8 mouse cellular contexts compared by ENCODE assay signal in the genomic region with DNA sequence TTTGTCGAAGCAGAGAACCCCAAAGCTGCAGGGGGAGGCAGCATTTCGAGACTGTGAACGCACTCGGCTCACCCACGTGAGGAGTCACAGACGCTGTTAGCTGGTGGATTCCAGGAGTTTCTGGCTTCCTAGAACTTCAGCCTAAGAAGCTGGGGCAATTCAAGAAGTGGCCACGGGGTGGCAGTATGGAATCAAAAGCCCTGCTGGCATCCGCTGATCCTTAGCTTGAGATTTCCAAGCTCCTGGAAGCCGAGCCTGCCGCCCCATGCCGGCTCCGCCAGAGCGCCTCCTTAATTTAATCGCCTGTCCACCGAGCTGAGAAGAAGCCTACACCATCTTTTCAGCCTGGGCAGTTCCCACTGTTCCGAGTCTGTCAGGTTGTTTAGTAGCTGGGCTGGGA.
A peak's percentile ranks its signal among the peaks of the same experiment; 100 is the strongest.
DNase-seq lines count a peak whose midpoint lies in the region; ATAC-seq and TF ChIP-seq lines count a peak whose summit lies in the region.

No protein-coding gene starts in this region.

- no peak overlapping the region for H3K9ac ChIP-seq in forebrain, embryonic 16.5 days (replicated peaks; ENCODE audit: low read depth, low read length)
- H3K9ac ChIP-seq in lung, embryonic 14.5 days: no peak overlapping the region

- H3K4me2 ChIP-seq in forebrain, embryonic 16.5 days (ENCODE audit: low read length): peak overlapping the region; percentile 39
- peak overlapping the region; percentile 32; the same call in 1 of the 2 replicates for H3K4me2 ChIP-seq in lung, embryonic 14.5 days

- intact Hi-C loops in heart, postnatal 25 days (cut with DNase I): loop anchor here (2.0 to 5.0 kb wide), 3 partner anchors 37 to 440 kb away; partner anchors contain the start of gene Afmid

- no peaks in the 10 kb centered on the region for H3K36me3 ChIP-seq in G1E (replicated peaks)
- H3K36me3 ChIP-seq in forebrain, embryonic 16.5 days (ENCODE audit: control insufficient read depth, insufficient read depth): no peaks in the 10 kb centered on the region
- H3K36me3 ChIP-seq in lung, embryonic 14.5 days (ENCODE audit: insufficient read depth): no peaks in the 10 kb centered on the region

- H3K4me3 ChIP-seq in G1E (ENCODE audit: low read depth, low read length): no peak overlapping the region
- 0 out of 2 replicates have a peak overlapping the region, but pooled peaks have one; percentile 17 for H3K4me3 ChIP-seq in forebrain, embryonic 16.5 days (replicated peaks; ENCODE audit: low read length)
- H3K4me3 ChIP-seq in lung, embryonic 14.5 days (ENCODE audit: low read depth, low read length): no peak overlapping the region
- H3K4me3 ChIP-seq in olfactory bulb, adult 2 months (ENCODE audit: insufficient read depth, low read depth, low read length): no peak overlapping the region

- no peak for ATAC-seq in G1E (ENCODE audit: extremely low read depth, insufficient number of reproducible peaks, low FRiP score, poor library complexity, severe bottlenecking)
- ATAC-seq in forebrain, embryonic 16.5 days: peak; percentile 83
- peak; percentile 50 for ATAC-seq in lung, embryonic 14.5 days (ENCODE audit: insufficient read depth)

- no peaks in the 10 kb centered on the region for H3K9me3 ChIP-seq in G1E (replicated peaks)
- H3K9me3 ChIP-seq in forebrain, embryonic 16.5 days (ENCODE audit: control insufficient read depth, low read length): no peaks in the 10 kb centered on the region
- H3K9me3 ChIP-seq in lung, embryonic 14.5 days (ENCODE audit: low read depth, low read length): no peaks in the 10 kb centered on the region

- no peak overlapping the region for H3K27ac ChIP-seq in forebrain, embryonic 16.5 days (ENCODE audit: low read length)
- H3K27ac ChIP-seq in lung, embryonic 14.5 days (ENCODE audit: low read depth): no peak overlapping the region
- no peak overlapping the region for H3K27ac ChIP-seq in olfactory bulb, adult 2 months (ENCODE audit: insufficient read depth, low read depth, low read length)

- TF ChIP-seq CTCF in G1E (IDR thresholded peaks at IDR 0.05; ENCODE audit: low read depth, low read length): peak; percentile 51
- peak; percentile 91 for TF ChIP-seq CTCF in lung, embryonic 14.5 days (IDR thresholded peaks at IDR 0.05; ENCODE audit: low read depth)
- TF ChIP-seq CTCF in olfactory bulb, adult 2 months (IDR thresholded peaks at IDR 0.05; ENCODE audit: insufficient read depth, low read depth, low read length): peak; percentile 63

- H3K27me3 ChIP-seq in G1E (ENCODE audit: insufficient read depth, low read length): peaks cover 51% of the 10 kb centered on the region
- H3K27me3 ChIP-seq in forebrain, embryonic 16.5 days (replicated peaks; ENCODE audit: control insufficient read depth, insufficient read depth, low read length): peaks cover 2% of the 10 kb centered on the region; the same call in 1 of the 2 replicates
- H3K27me3 ChIP-seq in lung, embryonic 14.5 days (ENCODE audit: insufficient read depth, low read length): peaks cover 7% of the 10 kb centered on the region

- no peak for TF ChIP-seq POLR2A in olfactory bulb, adult 2 months (IDR thresholded peaks at IDR 0.05; ENCODE audit: insufficient read depth, low read depth, low read length)

- peak; percentile 30 for DNase-seq in G1E (ENCODE audit: low spot score)
- peak; percentile 88 for DNase-seq in cerebellum, adult 11-12 months
- peak; percentile 75 for DNase-seq in heart, postnatal 25 days (ENCODE audit: low spot score)
- DNase-seq in layer of hippocampus, adult 11-12 months (ENCODE audit: low spot score): peak; percentile 96
- DNase-seq in lung, embryonic 14.5 days: peak; percentile 99
- DNase-seq in thymus, adult 18-20 months: peak; percentile 31 to 40

- 0 out of 2 replicates have a peak, but pooled peaks cover 3% of the 10 kb centered on the region for H3K4me1 ChIP-seq in G1E (ENCODE audit: insufficient read depth, low read depth, low read length)
- H3K4me1 ChIP-seq in forebrain, embryonic 16.5 days (replicated peaks; ENCODE audit: control insufficient read depth, insufficient read depth, low read length): peaks cover 18% of the 10 kb centered on the region
- H3K4me1 ChIP-seq in lung, embryonic 14.5 days (ENCODE audit: insufficient read depth): 0 out of 2 replicates have a peak, but pooled peaks cover 4% of the 10 kb centered on the region
- H3K4me1 ChIP-seq in olfactory bulb, adult 2 months (ENCODE audit: control insufficient read depth, insufficient read depth, low read length): peaks cover 11% of the 10 kb centered on the region

- 1% methylated on average over 16 of the region's 16 CpGs for WGBS in forebrain, embryonic 16.5 days
- WGBS in lung, embryonic 14.5 days: under 1% methylated on average over 16 of the region's 16 CpGs
- WGBS in olfactory bulb, adult 2 months: under 1% methylated on average over 16 of the region's 16 CpGs

Comparison
In these comparisons a context has a peak if more than half of its experiments do, and no peak if none do; other contexts are left out.
1. DNase-seq: peak in every context shown above with its lines; median percentile 99 in lung, embryonic 14.5 days; 96 in layer of hippocampus, adult 11-12 months; 88 in cerebellum, adult 11-12 months; 75 in heart, postnatal 25 days; 36 in thymus, adult 18-20 months; 30 in G1E.